Mouse (Mus musculus): ENCODE data around the gene Prom2.

The Prom2 gene

DNA sequence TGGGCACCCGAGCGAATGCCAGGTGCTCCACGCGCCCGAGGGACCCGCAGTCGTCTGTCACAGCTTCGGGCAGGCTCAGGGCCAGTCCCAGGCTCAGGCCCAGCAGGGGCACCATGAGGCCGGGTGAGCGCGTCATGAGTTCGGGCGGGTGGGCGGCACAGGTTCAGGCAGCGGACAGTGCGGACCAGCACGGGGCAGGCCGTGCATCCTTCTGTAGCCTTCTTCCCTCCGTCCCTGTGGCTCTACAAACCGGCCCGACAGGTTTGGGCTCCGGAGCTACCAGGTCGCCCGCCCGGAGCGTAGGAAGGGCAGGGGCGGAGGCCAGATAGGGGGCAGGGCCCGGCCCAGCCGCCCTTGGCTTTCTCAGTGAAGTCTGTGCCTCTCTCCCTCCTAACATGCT, at the start of gene Prom2:
Prom2 (minus strand) TSS at position 283 of the 400 bp plus-strand sequence.
- CTCF ChIA-PET: interaction anchor here (0.8 to 2.5 kb wide), 7 partner anchors 18 to 143 kb away, joined by 3 to 12 read pairs (median 4); no protein-coding TSS in a partner anchor
- POLR2A ChIA-PET: interaction anchor here in 2 of 4 experiments (1.0 to 1.2 kb wide), 3 partner anchors 8 to 271 kb away, joined by 3 read pairs; partner anchors contain the start of genes Mrps5 (in 1 of the 2), Stard7 (in 1 of the 2) and Zfp661 (in 1 of the 2)

GRCm38 (mm10) chr2:127590840-127591239, 49.6 kb upstream of the Prom2 start:
- CTCF ChIA-PET: interaction anchor here in 2 of 4 experiments (1.4 to 1.8 kb wide), 2 partner anchors 93 kb away, joined by 4 to 6 read pairs; no protein-coding TSS in a partner anchor
- POLR2A ChIA-PET: interaction anchor here in 2 of 4 experiments (0.5 to 17.8 kb wide), 7 partner anchors 8 to 1108 kb away, joined by 3 to 205 read pairs (median 5); partner anchors contain the start of genes Mertk (in 1 of the 2) and Mtln (in 1 of the 2)

GRCm38 (mm10) chr2:127590204-127590603, 48.9 kb upstream of the Prom2 start:
- ChIA-PET POLR2A (interaction anchor here in 3 of 4 experiments (0.6 to 17.8 kb wide), 16 partner anchors 9 to 1109 kb away, joined by 3 to 205 read pairs (median 4); partner anchors contain the start of genes Kcnip3 (in 1 of the 3), Mertk (in 1 of the 3) and Mtln (in 1 of the 3)), CTCF (interaction anchor here (0.6 to 3.0 kb wide), 11 partner anchors 14 to 94 kb away, joined by 3 to 7 read pairs (median 4); no protein-coding TSS in a partner anchor)

DNA sequence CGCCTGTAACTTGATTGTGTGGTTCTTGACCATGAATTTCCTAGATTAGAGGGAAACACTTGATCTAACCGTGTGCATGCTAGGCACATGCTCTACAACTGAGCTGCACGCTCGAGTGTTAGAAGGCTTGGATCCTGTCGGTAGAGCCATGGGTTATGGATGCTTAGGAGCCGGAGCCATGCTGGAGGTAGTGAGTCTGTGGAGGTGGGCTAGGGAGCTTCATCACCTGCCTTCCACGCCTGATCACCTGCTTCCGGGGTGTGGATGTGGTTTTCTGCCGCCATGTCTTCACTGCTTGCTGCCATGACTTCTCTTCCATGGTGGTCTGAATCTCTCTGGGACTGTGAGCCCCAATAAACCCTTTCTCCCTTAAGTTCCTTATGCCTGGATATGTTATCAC, 47.6 kb upstream of the Prom2 start:
- ChIA-PET CTCF (interaction anchor here in 2 of 4 experiments (0.5 to 3.0 kb wide), 3 partner anchors 19 to 417 kb away, joined by 3 to 6 read pairs (median 6); no protein-coding TSS in a partner anchor), POLR2A (interaction anchor here in 3 of 4 experiments (0.7 to 17.8 kb wide), 11 partner anchors 9 to 365 kb away, joined by 3 to 205 read pairs (median 5); partner anchors contain the start of gene Mtln (in 1 of the 3))

GRCm38 (mm10) chr2:127587514-127587844, 46.2 kb upstream of the Prom2 start:
- ChIA-PET CTCF (interaction anchor here in 2 of 4 experiments (0.6 to 3.0 kb wide), 4 partner anchors 20 to 86 kb away, joined by 3 to 6 read pairs (median 4); no protein-coding TSS in a partner anchor), POLR2A (interaction anchor here in 3 of 4 experiments (0.5 to 17.8 kb wide), 33 partner anchors 9 to 711 kb away, joined by 3 to 205 read pairs (median 4); partner anchors contain the start of genes Mtln (in 2 of the 3), Acoxl (in 1 of the 3), Adra2b (in 1 of the 3) and Dusp2 (in 1 of the 3))

DNA sequence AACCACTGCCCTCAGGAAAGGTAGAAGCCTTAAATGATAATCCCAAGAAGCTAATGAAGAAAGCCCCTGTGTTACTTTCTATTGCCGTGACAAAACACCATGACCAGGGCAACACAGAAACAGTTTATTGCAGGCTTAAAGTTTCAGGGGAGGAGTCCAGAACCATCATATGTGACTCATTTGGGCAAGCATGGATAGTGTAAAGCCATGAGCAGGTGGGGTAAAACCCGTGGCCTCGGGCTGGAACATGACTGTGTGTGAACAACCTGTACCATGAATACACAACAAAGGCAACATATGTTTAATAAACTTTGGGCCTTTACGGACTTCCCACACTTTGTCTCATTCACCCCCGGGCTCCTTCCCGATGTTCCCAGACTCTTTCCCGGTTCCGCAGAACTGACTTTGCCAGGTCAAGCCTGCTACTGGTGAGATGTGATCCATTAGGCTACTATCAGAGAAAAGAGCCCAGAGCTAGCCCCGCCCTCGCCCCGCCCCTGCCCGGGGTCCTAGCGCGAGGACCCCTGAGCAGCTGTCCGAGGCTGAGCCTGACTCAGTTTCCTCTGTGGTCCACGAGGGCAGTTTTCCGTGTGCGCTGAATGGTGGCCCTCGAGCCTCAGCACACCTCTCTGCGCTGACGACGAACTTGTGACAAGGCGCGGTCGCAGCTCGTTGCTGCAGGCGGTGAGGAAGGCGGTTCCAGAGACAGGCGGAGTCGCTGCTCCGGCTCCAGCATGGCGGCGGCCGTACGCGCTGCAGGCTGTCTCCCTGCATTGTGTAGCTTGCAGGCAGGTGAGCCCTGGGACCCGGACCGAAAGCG, 45.6 kb upstream of the Prom2 start, which contains the start of the genes Zfp661 and Mrps5:
Zfp661 (minus strand) TSS at position 401 of the 820 bp plus-strand sequence.
Mrps5 (plus strand) TSS at position 529 of the 820 bp plus-strand sequence.
- POLR2A ChIA-PET: interaction anchor here in 3 of 4 experiments (0.6 to 17.8 kb wide), 32 partner anchors 9 to 711 kb away, joined by 3 to 205 read pairs (median 4); partner anchors contain the start of genes Mtln (in 2 of the 3), Acoxl (in 1 of the 3), Adra2b (in 1 of the 3) and Dusp2 (in 1 of the 3)
- CTCF ChIA-PET: interaction anchor here in 2 of 4 experiments (0.6 to 0.9 kb wide), 4 partner anchors 21 to 340 kb away, joined by 3 to 5 read pairs (median 3); partner anchors contain the start of gene Ciao1 (in 1 of the 2)

- CTCF ChIA-PET: interaction anchor here in 2 of 4 experiments (0.6 to 1.2 kb wide), 5 partner anchors 22 to 316 kb away, joined by 3 to 6 read pairs (median 4); no protein-coding TSS in a partner anchor
- POLR2A ChIA-PET: interaction anchor here in 3 of 4 experiments (0.6 to 17.8 kb wide), 20 partner anchors 8 to 315 kb away, joined by 3 to 205 read pairs (median 3); partner anchors contain the start of genes Adra2b (in 1 of the 3), Bub1 (in 1 of the 3), Fahd2a (in 1 of the 3) and Nphp1 (in 1 of the 3)
These were observed 43.2 kb upstream of the Prom2 start for GRCm38 (mm10) chr2:127584436-127584858.

- CTCF ChIA-PET: interaction anchor here in 2 of 4 experiments (0.8 to 1.1 kb wide), 2 partner anchors 72 to 111 kb away, joined by 3 read pairs; no protein-coding TSS in a partner anchor
- POLR2A ChIA-PET: interaction anchor here in 2 of 4 experiments (0.7 to 1.0 kb wide), 2 partner anchors 12 to 66 kb away, joined by 4 to 10 read pairs; no protein-coding TSS in a partner anchor
These were observed 32.1 kb upstream of the Prom2 start for GRCm38 (mm10) chr2:127573322-127573721.

DNA sequence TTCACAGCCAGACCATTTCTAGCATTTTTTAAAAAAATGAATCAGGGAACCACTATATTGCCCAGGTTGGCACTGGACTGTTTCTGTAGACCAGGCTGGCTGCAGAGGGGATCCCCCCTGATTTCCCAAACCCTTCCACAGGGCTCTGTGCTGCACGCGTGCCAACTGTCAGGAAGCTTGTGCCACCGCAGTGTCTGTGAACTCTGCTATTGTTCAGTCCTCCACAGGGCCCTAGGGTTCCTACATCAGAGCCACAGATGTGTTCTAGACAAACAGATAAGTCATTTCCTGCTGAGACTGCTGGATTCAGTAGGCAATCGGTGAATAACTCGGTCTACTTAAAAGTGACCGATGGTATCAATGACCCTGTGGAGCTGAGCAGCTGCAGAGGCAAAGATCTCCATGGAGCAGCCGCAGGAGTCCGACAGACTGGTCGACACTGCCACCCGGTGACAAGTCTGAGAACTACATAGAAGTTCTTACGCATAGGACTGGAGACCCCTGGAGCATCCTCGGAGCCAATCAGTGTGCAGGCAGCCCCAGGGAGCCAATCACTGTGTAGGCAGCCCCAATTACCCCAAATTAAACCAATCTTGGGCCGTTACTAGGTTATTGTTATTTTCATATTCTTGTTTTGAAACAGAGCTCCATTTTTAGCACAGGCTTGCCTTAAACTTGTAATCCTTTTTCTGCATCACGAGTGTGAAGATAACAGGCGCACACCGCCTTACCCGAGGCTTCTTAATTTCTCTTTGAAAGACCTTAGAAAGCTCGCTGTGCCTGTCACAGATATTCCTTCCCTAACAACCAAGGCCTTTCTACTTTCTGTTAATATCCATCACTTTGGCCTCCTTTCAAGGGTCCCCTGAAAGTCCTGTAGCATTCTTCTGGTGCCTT, 18.1 kb upstream of the Prom2 start:
- ChIA-PET CTCF (interaction anchor here (0.6 to 6.1 kb wide), 42 partner anchors 8 to 377 kb away, joined by 3 to 43 read pairs (median 4); partner anchors contain the start of genes Adra2b (in 2 of the 4), Prom2 (in 2 of the 4) and Mall (in 1 of the 4)), POLR2A (interaction anchor here in 2 of 4 experiments (0.6 to 1.8 kb wide), 13 partner anchors 8 to 489 kb away, joined by 3 to 5 read pairs (median 3); partner anchors contain the start of genes Blvra (in 1 of the 2), Dusp2 (in 1 of the 2), Mrps5 (in 1 of the 2) and Zfp661 (in 1 of the 2))

DNA sequence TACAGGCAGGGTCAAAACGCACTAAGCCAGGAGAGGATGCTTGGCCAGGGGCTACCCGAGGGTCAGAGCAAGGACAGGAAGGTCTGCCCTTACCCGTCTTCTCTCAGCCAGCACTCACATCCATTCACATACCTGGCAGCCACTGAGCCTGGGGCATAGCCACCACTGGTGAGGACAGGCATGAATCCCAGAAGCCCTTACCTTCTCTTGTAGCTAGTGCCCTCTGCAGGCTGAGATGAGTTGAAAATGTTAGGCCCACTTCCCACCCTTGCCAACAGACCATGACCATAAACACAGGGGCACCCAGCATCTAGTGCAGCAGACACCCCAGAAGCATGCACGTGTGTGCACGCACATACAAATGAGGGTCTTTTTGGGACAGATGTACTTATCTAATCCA, 9.8 kb upstream of the Prom2 start:
- CTCF ChIA-PET: interaction anchor here (0.6 to 2.4 kb wide), 9 partner anchors 8 to 192 kb away, joined by 3 to 11 read pairs (median 3); no protein-coding TSS in a partner anchor
- POLR2A ChIA-PET: interaction anchor here in 1 of 4 experiments (1.0 to 1.7 kb wide), 2 partner anchors 8 to 13 kb away, joined by 3 read pairs; no protein-coding TSS in a partner anchor

GRCm38 (mm10) chr2:127550446-127550845, 9.2 kb upstream of the Prom2 start:
- CTCF ChIA-PET: interaction anchor here (0.6 to 2.4 kb wide), 9 partner anchors 9 to 193 kb away, joined by 3 to 11 read pairs (median 3); no protein-coding TSS in a partner anchor
- POLR2A ChIA-PET: interaction anchor here in 1 of 4 experiments (0.9 to 1.7 kb wide), 2 partner anchors 12 kb away, joined by 3 read pairs; no protein-coding TSS in a partner anchor

DNA sequence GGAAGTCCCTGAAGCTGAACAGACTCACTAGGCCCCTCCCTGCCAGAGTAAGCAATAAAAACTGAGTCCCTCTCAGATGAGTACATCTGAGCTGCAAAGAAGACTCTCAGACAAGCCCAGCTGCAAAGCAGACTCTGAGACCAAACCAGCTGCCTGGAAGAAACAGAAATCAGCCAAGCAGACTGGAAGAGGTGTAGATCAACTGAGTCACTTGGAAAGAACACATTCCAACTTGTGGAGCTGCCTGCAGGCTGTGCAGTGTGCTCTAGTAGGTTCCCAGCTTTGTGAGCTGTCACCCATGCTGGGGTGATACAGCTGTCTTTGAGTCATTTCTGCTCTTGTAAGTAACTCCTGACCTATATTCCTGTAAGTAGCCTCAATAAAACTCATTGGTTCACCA, 8.4 kb upstream of the Prom2 start:
- ChIA-PET POLR2A (interaction anchor here in 1 of 4 experiments (0.9 kb wide), 1 partner anchor 12 kb away, joined by 3 read pairs; no protein-coding TSS in a partner anchor), CTCF (interaction anchor here in 1 of 4 experiments (1.0 kb wide), 1 partner anchor 11 kb away, joined by 3 read pairs; no protein-coding TSS in a partner anchor)

GRCm38 (mm10) chr2:127548342-127549074, 7.2 kb upstream of the Prom2 start:
- POLR2A ChIA-PET: no interaction called here
- CTCF ChIA-PET: no interaction called here

DNA sequence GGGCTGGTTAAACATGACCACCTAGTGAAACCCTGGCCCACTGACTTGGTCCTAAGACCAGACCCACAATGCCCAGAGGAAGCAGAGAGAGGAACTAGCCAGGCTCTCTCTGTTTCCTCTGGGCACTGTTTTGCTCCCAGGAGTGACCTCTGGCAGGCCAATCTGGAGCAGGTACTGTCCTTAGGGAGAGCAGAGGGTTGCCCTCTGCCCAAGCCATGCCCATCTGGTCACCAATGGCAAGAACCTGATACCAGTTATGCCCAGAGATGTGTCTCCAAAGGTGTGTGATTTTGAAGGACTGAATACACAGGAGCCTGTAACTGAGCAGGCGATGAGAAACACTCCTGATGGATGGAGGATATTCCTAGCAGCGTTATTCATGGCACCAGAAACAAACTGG, 430 bp upstream of the Prom2 start:
- POLR2A ChIA-PET: no interaction called here
- CTCF ChIA-PET: interaction anchor here in 1 of 4 experiments (1.8 kb wide), 1 partner anchor 17 kb away, joined by 5 read pairs; no protein-coding TSS in a partner anchor

- POLR2A ChIA-PET: interaction anchor here in 2 of 4 experiments (0.6 to 1.4 kb wide), 3 partner anchors 8 to 116 kb away, joined by 3 to 4 read pairs (median 3); no protein-coding TSS in a partner anchor
These were observed 1.8 kb downstream of the Prom2 start for GRCm38 (mm10) chr2:127539494-127539893.

GRCm38 (mm10) chr2:127537548-127537947, 3.7 kb downstream of the Prom2 start:
- ChIA-PET POLR2A (no interaction called here), CTCF (interaction anchor here in 1 of 4 experiments (1.4 kb wide), 1 partner anchor 175 kb away, joined by 3 read pairs; the partner anchor contains the start of gene Adra2b)

More at GRCm38 (mm10) chr2:127539494-127539893, 1.8 kb downstream of the Prom2 start:
- CTCF ChIA-PET: interaction anchor here in 2 of 4 experiments (0.6 to 2.5 kb wide), 7 partner anchors 9 to 144 kb away, joined by 3 to 12 read pairs (median 3); no protein-coding TSS in a partner anchor

Data from embryonic stem cell, embryonic (primary cell).